Mouse (Mus musculus): Measurements from ENCODE around the gene Diexf.

DNA sequence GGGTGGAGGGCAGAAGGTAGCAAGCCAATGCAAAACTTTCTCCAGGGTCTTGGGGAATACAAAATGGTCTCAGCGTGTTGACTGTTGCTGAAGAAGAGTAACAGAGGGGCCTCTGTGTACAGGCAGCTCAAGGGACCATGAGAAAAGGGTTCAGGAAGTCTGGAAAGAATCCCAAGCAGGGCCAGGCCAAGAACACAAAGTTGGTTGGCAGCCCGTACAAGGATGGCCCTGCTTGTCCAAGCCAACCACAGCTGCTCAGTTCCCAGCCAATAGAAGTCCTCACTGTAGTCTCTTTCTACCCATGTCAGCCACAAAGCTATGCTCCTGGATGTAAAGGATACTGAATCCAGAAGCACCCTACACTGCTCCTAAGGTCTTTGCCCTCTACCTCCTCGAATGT lies 40.4 kb downstream of the Diexf start:
- TF ChIP-seq ZNF384 (IDR thresholded peaks at IDR 0.05; ENCODE audit: low read depth, low read length) (no peak), CHD2 (IDR thresholded peaks at IDR 0.05; ENCODE audit: low read depth, low read length) (no peak), MAFK (IDR thresholded peaks at IDR 0.05; ENCODE audit: insufficient read depth, low read depth, low read length) (no peak), HCFC1 (IDR thresholded peaks at IDR 0.05; ENCODE audit: borderline replicate concordance, insufficient read depth, low read length) (no peak), ZC3H11A (IDR thresholded peaks at IDR 0.05; ENCODE audit: borderline replicate concordance, low read depth, low read length) (no peak)
